Mouse (Mus musculus): ENCODE measurements around the gene Abcd3. TPM values are rescaled to one million over a fixed set of nuclear protein-coding genes. Genes with fewer than 3 reads are reported as not detected.

The Abcd3 gene
- polyA plus RNA-seq, 1 experiment: 8.9 TPM

GRCm38 (mm10) chr3:121739489-121740213 lies 75.5 kb downstream of the Abcd3 start:
- DNase-seq (ENCODE audit: low read depth): no peak

- DNase-seq (ENCODE audit: low read depth): no peak
These were observed 76.3 kb downstream of the Abcd3 start for GRCm38 (mm10) chr3:121738742-121739342.

- DNase-seq (ENCODE audit: low read depth): no peak
These were observed 77.2 kb downstream of the Abcd3 start for GRCm38 (mm10) chr3:121737901-121738300.

GRCm38 (mm10) chr3:121737453-121737852 lies 77.6 kb downstream of the Abcd3 start:
- no peak for DNase-seq (ENCODE audit: low read depth)

- DNase-seq (ENCODE audit: low read depth): no peak
These were observed 78.9 kb downstream of the Abcd3 start for GRCm38 (mm10) chr3:121736025-121736744.

DNA sequence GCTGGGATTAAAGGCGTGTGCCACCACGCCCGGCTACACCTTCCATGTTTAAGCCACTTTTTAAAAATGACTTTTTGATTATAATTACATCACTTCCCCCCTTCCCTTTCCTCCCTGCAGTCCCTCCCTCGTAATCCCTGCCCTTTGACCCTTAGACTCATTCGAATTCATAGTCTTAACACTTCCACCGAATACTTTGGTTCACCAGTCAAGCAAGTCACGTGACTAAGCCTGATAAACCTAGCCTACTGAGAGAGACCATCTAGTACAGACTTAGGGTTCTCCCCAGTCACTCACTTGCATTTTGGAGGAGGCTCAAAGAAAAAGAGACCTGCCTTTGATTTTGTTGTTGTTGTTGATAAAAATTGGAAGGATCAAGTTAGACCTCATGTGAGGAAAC lies 79.6 kb downstream of the Abcd3 start:
- DNase-seq (ENCODE audit: low read depth): no peak

GRCm38 (mm10) chr3:121729678-121730077 lies 85.4 kb downstream of the Abcd3 start:
- no peak for DNase-seq (ENCODE audit: low read depth)

- DNase-seq (ENCODE audit: low read depth): no peak
These were observed 89.5 kb downstream of the Abcd3 start for GRCm38 (mm10) chr3:121725651-121726050.

DNA sequence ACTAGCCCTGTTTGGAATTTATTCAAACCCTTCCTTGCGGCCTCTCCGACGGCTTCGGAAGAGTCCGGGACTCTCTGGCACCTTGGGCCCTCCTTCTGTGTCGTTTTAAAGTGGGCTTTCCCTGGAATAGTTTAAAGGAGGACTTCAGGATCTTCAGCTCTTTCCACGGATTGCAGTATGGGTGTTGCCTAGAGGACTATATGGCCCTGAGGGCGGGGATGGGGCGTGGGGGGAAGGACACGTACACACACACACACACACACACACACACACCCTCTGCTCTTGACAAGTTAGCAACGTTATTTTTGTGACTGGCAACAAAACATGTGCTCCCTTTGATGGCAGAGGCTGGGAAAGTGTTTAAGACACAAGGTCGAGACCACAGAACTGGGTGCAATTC lies 90.5 kb downstream of the Abcd3 start:
- no peak for DNase-seq (ENCODE audit: low read depth)

GRCm38 (mm10) chr3:121723968-121724524 lies 91.1 kb downstream of the Abcd3 start:
- DNase-seq (ENCODE audit: low read depth): no peak

DNA sequence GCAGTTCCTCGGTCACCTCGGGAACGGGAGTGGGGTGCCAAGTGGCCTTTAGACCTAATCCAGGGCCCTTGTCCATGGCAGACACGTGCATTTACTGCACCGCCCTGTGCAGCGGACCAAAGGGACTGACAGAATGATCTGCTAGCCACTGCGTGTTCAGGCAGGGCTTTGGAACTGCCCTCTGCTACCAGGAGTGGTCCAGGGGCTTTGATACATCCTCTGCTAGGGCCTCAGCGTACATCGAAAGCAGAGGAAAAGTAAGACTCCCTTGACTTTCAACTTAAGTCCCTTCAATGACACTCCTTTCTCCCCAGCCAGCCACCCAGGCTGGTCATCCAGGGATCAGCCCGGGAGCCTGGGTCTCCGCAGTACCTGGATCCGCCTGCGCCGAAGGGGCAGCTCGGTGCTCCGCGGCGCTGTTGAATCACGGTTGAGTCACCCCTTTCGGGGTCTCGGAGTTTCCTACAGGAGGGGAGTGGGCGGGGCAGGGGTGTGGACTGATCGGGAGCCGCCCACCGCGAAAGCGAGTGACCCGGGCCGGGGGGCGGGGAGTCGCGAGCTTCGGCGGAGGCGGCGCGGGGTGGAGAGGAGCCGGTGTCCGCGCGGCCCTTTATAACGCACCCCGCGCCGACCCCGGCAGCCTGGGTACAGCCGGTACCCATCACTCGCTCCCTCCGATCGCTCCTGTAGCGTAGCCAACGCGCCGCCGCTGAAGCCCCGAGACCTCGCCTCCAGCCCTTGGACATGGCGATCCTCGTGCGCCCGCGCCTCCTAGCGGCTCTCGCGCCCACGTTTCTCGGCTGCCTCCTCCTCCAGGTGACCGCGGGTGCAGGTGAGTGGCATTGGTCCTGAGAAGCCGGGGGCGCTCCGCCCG lies 91.9 kb downstream of the Abcd3 start, which contains the start of gene F3:
Gene F3, plus strand, starts transcription at position 567 of the 874 bp plus-strand sequence.
- no peak for DNase-seq (ENCODE audit: low read depth)

- no peak for DNase-seq (ENCODE audit: low read depth)
These were observed 93.4 kb downstream of the Abcd3 start for GRCm38 (mm10) chr3:121721691-121722070.

DNA sequence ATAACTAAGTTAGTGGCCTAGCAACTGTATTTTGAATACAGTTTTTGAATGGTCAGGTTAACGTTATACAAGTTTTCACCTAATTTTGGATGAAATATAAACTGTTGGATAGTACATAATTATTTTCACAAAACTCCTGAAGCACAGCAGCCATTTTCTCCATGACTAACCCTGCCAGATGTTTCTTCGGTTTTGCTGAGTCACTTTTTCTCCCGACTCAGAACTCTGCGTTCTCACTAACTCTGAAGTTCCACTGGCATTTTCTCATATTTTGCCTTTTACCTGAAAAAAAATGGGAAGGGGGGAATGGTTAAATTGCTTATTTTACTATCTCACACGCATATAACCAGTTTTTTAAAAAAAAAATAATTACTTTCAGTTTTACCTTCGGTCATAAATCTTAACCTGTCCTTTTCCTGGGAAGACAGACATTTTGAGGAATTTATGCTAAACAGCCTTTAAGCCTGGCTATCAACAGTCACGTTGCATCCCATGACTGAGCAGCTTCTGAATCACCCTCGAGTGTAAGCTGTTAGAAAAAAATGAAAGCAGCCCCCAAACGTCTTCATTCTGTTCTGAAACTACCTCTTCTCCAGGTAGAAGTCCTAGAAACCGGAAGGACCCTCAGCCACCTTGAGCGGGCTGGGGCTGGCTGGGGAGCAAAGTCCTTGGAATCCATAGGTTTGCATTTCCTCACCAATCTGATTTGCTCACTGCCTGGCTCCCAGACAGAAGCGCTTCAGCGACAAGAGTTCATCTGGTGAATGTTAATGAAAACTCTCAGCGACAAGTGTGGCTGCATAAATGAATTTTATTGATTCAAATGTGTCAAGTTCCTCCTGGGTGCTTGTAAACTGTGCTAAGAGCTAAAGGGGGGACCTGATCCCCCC lies 94.1 kb downstream of the Abcd3 start:
- no peak for DNase-seq (ENCODE audit: low read depth)

DNA sequence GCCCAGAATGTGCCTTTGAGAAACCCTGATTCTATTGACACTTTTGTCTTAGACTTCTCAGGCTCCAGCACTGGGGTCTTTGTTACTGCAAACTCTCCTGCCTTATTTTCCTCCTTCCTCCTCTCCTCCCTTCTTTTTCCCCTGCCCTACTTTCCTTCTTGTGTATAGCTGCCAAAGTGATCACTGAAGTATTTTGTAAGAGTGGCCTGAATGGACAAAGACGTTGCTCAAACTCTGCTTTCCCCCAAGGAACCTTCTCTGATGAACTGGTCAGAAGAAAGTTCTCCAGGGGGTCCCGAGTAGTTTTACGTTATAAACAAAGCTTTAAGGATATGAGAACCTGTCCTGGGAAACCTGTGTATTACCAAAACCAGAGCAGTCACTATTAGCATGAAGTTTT lies 95.4 kb downstream of the Abcd3 start:
- DNase-seq (ENCODE audit: low read depth): no peak

DNA sequence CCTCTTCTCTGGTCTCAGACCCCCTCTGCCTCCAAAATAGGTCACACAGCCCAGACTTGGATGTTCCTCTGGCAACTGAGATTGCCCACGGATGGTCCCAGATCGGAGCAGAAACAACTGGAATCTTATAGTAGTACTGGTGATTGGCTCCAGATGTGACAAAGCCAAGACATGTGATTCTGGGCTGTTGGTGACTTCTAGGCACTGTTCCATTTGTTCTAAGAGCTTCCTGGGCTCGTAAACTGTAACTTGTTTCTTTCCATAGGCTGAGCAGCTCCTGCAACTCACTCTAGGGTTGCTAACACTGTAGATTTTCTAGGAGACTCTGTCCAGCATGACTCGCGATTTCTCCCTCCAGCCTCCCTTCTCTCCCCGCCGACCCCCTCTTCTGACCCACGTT lies 96.4 kb downstream of the Abcd3 start:
- DNase-seq (ENCODE audit: low read depth): no peak

DNA sequence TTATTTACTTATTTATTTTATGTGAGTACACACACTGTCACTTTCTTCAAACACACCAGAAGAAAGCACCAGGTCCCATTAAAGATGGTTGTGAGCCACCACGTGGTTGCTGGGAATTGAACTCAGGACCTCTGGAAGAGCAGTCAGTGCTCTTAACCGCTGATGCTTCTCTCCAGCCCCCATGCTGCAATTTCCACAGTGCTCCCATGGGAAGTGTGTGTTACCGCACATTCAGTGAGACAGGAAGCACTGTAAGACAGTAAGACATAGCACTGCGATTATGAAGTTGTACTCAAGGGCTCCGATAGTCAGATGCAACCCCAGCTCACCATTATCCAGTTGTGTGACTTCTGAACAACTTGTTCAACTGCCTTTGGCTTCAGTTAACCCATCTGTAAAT lies 98.6 kb downstream of the Abcd3 start:
- no peak for DNase-seq (ENCODE audit: low read depth)

DNA sequence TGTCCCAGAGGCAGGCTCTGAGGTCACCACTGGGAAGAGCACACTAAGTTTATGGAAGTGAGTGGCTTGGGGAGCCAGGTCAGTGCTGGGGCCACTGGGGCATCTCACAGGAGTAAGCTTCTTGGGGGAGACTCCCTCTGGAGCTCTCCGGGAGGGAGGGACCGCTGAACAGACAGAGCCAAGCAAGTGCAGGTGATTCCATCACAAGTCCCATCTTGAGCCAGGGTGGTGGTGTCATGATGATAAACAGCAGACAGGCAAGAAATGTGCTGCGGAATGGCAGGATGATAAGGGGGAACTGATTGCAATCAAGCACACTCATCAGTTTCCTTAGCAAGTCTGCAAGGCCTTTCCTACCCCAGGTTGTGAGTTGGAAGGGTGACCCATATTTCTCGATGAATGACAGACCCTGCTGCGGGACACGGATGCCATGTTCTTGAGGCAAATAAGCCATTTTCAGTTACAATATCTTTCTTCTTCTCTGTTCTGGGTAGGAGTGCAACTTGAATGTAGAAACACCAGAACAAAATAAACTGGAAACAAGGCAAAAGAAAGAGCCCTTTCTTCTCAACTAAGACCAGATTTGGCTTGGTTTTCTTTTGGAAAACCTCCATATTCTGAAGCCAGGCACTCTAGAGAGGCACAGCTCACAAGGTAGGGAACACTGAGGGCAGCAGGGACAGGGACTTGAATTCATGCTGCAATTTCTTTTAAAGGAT lies 99.2 kb downstream of the Abcd3 start:
- no peak for DNase-seq (ENCODE audit: low read depth)

DNA sequence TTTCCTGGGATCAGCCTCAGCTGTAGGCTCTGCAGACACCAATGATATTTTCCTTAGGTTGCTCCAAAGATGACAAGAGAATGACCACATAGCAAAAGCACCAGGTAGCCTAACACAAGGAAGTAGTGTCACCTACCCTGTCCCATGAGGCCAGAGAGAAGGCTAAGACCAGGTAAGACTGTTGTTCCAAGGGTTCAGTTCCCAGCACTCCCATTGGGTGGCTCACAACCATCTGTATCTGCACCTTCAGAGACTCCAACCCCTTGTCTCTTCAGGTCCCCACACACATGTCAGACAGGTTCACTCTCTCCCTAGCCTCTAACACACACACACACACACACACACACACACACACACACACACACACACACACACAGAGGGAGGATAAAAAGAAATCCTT lies 99.8 kb downstream of the Abcd3 start:
- no peak for DNase-seq (ENCODE audit: low read depth)

- DNase-seq (ENCODE audit: low read depth): no peak
These were observed 100.6 kb downstream of the Abcd3 start for GRCm38 (mm10) chr3:121714461-121714860.

DNA sequence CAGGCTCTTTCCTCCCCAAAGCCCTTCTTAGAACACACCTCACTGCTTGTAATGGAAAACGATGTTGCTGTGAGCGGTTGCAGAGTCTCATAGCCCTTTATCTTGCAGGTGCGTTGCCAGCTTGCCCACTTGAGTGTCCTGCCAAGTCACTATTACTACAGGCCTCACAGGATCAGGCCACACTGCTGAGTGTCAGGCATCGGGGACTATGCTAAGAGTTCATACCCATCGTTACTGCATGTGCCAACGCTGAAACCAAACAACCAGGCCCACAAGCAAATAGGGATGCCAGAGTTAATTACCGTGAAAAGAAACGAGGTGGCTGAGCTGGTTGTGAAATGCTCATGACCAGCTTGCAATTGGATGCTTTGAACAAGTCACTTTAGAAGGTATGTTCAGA lies 101.3 kb downstream of the Abcd3 start:
- no peak for DNase-seq (ENCODE audit: low read depth)

Data from gonadal fat pad, adult 2 months (tissue).